ENCODE assay signal across 23 mouse cellular contexts in the genomic region with DNA sequence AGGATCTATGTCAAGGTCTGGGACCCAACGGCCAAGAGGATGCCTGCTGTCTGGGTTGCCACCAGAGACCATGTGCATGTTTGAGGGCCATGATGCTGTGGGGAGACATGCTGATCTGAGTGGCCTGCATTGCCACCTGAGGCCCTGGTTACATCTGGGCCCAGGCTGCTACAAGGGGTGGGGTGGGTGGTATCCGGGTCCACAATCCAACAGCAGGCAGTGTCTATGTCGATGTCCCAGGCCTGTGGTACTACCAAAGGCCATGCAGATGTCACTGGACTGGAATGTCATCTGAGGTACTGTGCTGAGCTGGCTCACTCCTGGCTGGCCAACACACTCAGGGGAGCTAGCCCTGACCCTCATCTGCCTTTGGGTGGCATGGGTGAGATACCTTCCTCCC.
DNase-seq lines count a peak whose midpoint lies in the region; ATAC-seq and TF ChIP-seq lines count a peak whose summit lies in the region.
"Had no signal": no experiment of that assay in that cellular context is flagged by ENCODE, and none has a peak within 500 bp of the region (broad histone marks: within the 10 kb centered on the region; RNA-seq: fewer than 3 reads in every experiment).

No protein-coding gene starts in this region.

- no peak overlapping the region for H3K9ac ChIP-seq in forebrain, embryonic 12.5 days
- no peak overlapping the region for H3K9ac ChIP-seq in forebrain, embryonic 13.5 days
- no peak overlapping the region for H3K9ac ChIP-seq in kidney, postnatal 0 days (ENCODE audit: low read depth, low read length)
- H3K9ac ChIP-seq in kidney, embryonic 16.5 days (replicated peaks; ENCODE audit: low read length), result no peak overlapping the region
- no peak overlapping the region for H3K9ac ChIP-seq in midbrain, embryonic 13.5 days (replicated peaks)
- H3K9ac ChIP-seq in midbrain, embryonic 11.5 days (ENCODE audit: low read length), result no peak overlapping the region
- no peak overlapping the region for H3K9ac ChIP-seq in embryonic facial prominence, embryonic 14.5 days (ENCODE audit: low read depth, low read length)
- H3K9ac ChIP-seq: embryonic facial prominence, embryonic 12.5 days; heart, embryonic 13.5 days; liver, embryonic 15.5 days had no signal

- no peak overlapping the region for H3K4me2 ChIP-seq in forebrain, embryonic 12.5 days
- no peak overlapping the region for H3K4me2 ChIP-seq in forebrain, embryonic 13.5 days
- H3K4me2 ChIP-seq in kidney, postnatal 0 days (ENCODE audit: low read length), result no peak overlapping the region
- H3K4me2 ChIP-seq in kidney, embryonic 16.5 days (replicated peaks; ENCODE audit: low read depth, low read length), result no peak overlapping the region
- H3K4me2 ChIP-seq in midbrain, embryonic 13.5 days (replicated peaks), result no peak overlapping the region
- H3K4me2 ChIP-seq in midbrain, embryonic 11.5 days, result no peak overlapping the region
- no peak overlapping the region for H3K4me2 ChIP-seq in embryonic facial prominence, embryonic 14.5 days (ENCODE audit: low read depth, low read length)
- H3K4me2 ChIP-seq: embryonic facial prominence, embryonic 12.5 days; heart, embryonic 13.5 days; liver, embryonic 15.5 days had no signal

- H3K36me3 ChIP-seq in forebrain, embryonic 12.5 days (replicated peaks), result no peaks in the 10 kb centered on the region
- H3K36me3 ChIP-seq in forebrain, embryonic 13.5 days (ENCODE audit: poor library complexity, severe bottlenecking), result no peaks in the 10 kb centered on the region
- H3K36me3 ChIP-seq in kidney, postnatal 0 days (ENCODE audit: insufficient read depth, low read length), result no peaks in the 10 kb centered on the region
- H3K36me3 ChIP-seq in kidney, embryonic 16.5 days (ENCODE audit: insufficient read depth, low read length), result no peaks in the 10 kb centered on the region
- H3K36me3 ChIP-seq in midbrain, embryonic 13.5 days, result 0 out of 2 replicates have a peak, but pooled peaks cover 4% of the 10 kb centered on the region
- no peaks in the 10 kb centered on the region for H3K36me3 ChIP-seq in midbrain, embryonic 11.5 days (ENCODE audit: control insufficient read depth, insufficient read depth, low read length)
- H3K36me3 ChIP-seq in embryonic facial prominence, embryonic 14.5 days (ENCODE audit: control insufficient read depth, insufficient read depth, low read length), result no peaks in the 10 kb centered on the region
- H3K36me3 ChIP-seq: embryonic facial prominence, embryonic 12.5 days; heart, embryonic 13.5 days; liver, embryonic 15.5 days had no signal

- 96% methylated on average over 3 of the region's 3 CpGs for WGBS in forebrain, embryonic 12.5 days
- 96% methylated on average over 3 of the region's 3 CpGs for WGBS in forebrain, embryonic 13.5 days
- WGBS in kidney, postnatal 0 days, result 98% methylated on average over 3 of the region's 3 CpGs
- WGBS in kidney, embryonic 16.5 days, result 94% methylated on average over 3 of the region's 3 CpGs
- WGBS in midbrain, embryonic 13.5 days, result 92% methylated on average over 3 of the region's 3 CpGs
- WGBS in midbrain, embryonic 11.5 days, result 97% methylated on average over 3 of the region's 3 CpGs
- 100% methylated on average over 3 of the region's 3 CpGs for WGBS in embryonic facial prominence, embryonic 14.5 days

- H3K4me3 ChIP-seq in forebrain, embryonic 12.5 days (replicated peaks), result no peak overlapping the region
- no peak overlapping the region for H3K4me3 ChIP-seq in forebrain, embryonic 13.5 days
- no peak overlapping the region for H3K4me3 ChIP-seq in kidney, postnatal 0 days (replicated peaks; ENCODE audit: low read depth, low read length)
- H3K4me3 ChIP-seq in kidney, embryonic 16.5 days (ENCODE audit: low read length), result no peak overlapping the region
- no peak overlapping the region for H3K4me3 ChIP-seq in midbrain, embryonic 13.5 days (replicated peaks)
- H3K4me3 ChIP-seq in midbrain, embryonic 11.5 days (ENCODE audit: low read depth, low read length), result no peak overlapping the region
- no peak overlapping the region for H3K4me3 ChIP-seq in embryonic facial prominence, embryonic 14.5 days (ENCODE audit: low read depth, low read length)
- H3K4me3 ChIP-seq: embryonic facial prominence, embryonic 12.5 days; gastrocnemius, adult 2 months; heart, embryonic 13.5 days; limb, embryonic 10.5 days; liver, embryonic 15.5 days had no signal

- TF ChIP-seq CTCF in kidney, postnatal 0 days (IDR thresholded peaks at IDR 0.05; ENCODE audit: low read depth), result no peak

- H3K27ac ChIP-seq in forebrain, embryonic 12.5 days, result no peak overlapping the region
- no peak overlapping the region for H3K27ac ChIP-seq in forebrain, embryonic 13.5 days
- no peak overlapping the region for H3K27ac ChIP-seq in kidney, postnatal 0 days
- H3K27ac ChIP-seq in kidney, embryonic 16.5 days (ENCODE audit: low read length), result no peak overlapping the region
- H3K27ac ChIP-seq in midbrain, embryonic 13.5 days, result no peak overlapping the region
- no peak overlapping the region for H3K27ac ChIP-seq in midbrain, embryonic 11.5 days (ENCODE audit: low read depth, low read length)
- H3K27ac ChIP-seq in embryonic facial prominence, embryonic 14.5 days (replicated peaks; ENCODE audit: low read depth, low read length), result no peak overlapping the region
- H3K27ac ChIP-seq: embryonic facial prominence, embryonic 12.5 days; gastrocnemius, adult 2 months; heart, embryonic 13.5 days; limb, embryonic 10.5 days; liver, embryonic 15.5 days had no signal

- no peaks in the 10 kb centered on the region for H3K27me3 ChIP-seq in forebrain, embryonic 12.5 days
- H3K27me3 ChIP-seq in forebrain, embryonic 13.5 days, result no peaks in the 10 kb centered on the region
- no peaks in the 10 kb centered on the region for H3K27me3 ChIP-seq in kidney, postnatal 0 days (ENCODE audit: insufficient read depth, low read length)
- no peaks in the 10 kb centered on the region for H3K27me3 ChIP-seq in kidney, embryonic 16.5 days (ENCODE audit: insufficient read depth, low read length)
- no peaks in the 10 kb centered on the region for H3K27me3 ChIP-seq in midbrain, embryonic 13.5 days
- H3K27me3 ChIP-seq in midbrain, embryonic 11.5 days (ENCODE audit: control insufficient read depth, insufficient read depth, low read length), result no peaks in the 10 kb centered on the region
- no peaks in the 10 kb centered on the region for H3K27me3 ChIP-seq in embryonic facial prominence, embryonic 14.5 days (replicated peaks; ENCODE audit: control insufficient read depth, insufficient read depth, low read length)
- H3K27me3 ChIP-seq: embryonic facial prominence, embryonic 12.5 days; heart, embryonic 13.5 days; liver, embryonic 15.5 days had no signal

- no peak for DNase-seq in kidney, postnatal 0 days (ENCODE audit: low spot score)
- no peak for DNase-seq in midbrain, embryonic 11.5 days (ENCODE audit: low spot score, missing footprints)
- DNase-seq in embryonic facial prominence, embryonic 14.5 days (ENCODE audit: low spot score), result no peak
- DNase-seq: adrenal gland, postnatal 10 days; cerebellum, adult 9-10 months; gastrocnemius, adult 2 months; kidney, adult 9 months; kidney, postnatal 4 days; lung, postnatal 14 days; right cerebral cortex, adult 18-20 months; thymus, postnatal 14 days had no signal

- no peaks in the 10 kb centered on the region for H3K4me1 ChIP-seq in forebrain, embryonic 12.5 days
- no peaks in the 10 kb centered on the region for H3K4me1 ChIP-seq in forebrain, embryonic 13.5 days
- no peaks in the 10 kb centered on the region for H3K4me1 ChIP-seq in kidney, postnatal 0 days (replicated peaks; ENCODE audit: insufficient read depth, low read length)
- H3K4me1 ChIP-seq in kidney, embryonic 16.5 days (ENCODE audit: insufficient read depth, low read length), result peaks cover 4% of the 10 kb centered on the region; the same call in 1 of the 2 replicates
- peaks cover 3% of the 10 kb centered on the region; the same call in 1 of the 2 replicates for H3K4me1 ChIP-seq in midbrain, embryonic 13.5 days (replicated peaks)
- H3K4me1 ChIP-seq in midbrain, embryonic 11.5 days (ENCODE audit: control insufficient read depth, insufficient read depth, low read length), result no peaks in the 10 kb centered on the region
- no peaks in the 10 kb centered on the region for H3K4me1 ChIP-seq in embryonic facial prominence, embryonic 14.5 days (ENCODE audit: control insufficient read depth, insufficient read depth, low read length)
- H3K4me1 ChIP-seq: embryonic facial prominence, embryonic 12.5 days; limb, embryonic 10.5 days had no signal

- 0 out of 2 replicates have a peak, but pooled peaks have one; percentile 33 for ATAC-seq in forebrain, embryonic 12.5 days (ENCODE audit: low FRiP score)
- ATAC-seq in forebrain, embryonic 13.5 days, result no peak
- 0 out of 2 replicates have a peak, but pooled peaks have one; percentile 7 for ATAC-seq in kidney, postnatal 0 days (replicated peaks; ENCODE audit: low FRiP score, low read depth)
- ATAC-seq in kidney, embryonic 16.5 days (ENCODE audit: low FRiP score, low TSS enrichment), result no peak
- peak; percentile 24; the same call in 1 of the 2 replicates for ATAC-seq in midbrain, embryonic 13.5 days
- no peak for ATAC-seq in midbrain, embryonic 11.5 days (ENCODE audit: low FRiP score)
- ATAC-seq in embryonic facial prominence, embryonic 14.5 days (ENCODE audit: low read depth), result 0 out of 2 replicates have a peak, but pooled peaks have one; percentile 12
- ATAC-seq: activated CD4-positive, CD25-positive, alpha-beta regulatory T cell, adult 4 months; CD4-positive, CD25-positive, alpha-beta regulatory T cell, adult 4 months; inflammation-experienced regulatory T-cells, adult 6 months had no signal

- H3K9me3 ChIP-seq in forebrain, embryonic 12.5 days, result no peaks in the 10 kb centered on the region
- no peaks in the 10 kb centered on the region for H3K9me3 ChIP-seq in forebrain, embryonic 13.5 days (replicated peaks)
- no peaks in the 10 kb centered on the region for H3K9me3 ChIP-seq in kidney, postnatal 0 days (replicated peaks; ENCODE audit: low read length)
- no peaks in the 10 kb centered on the region for H3K9me3 ChIP-seq in kidney, embryonic 16.5 days (ENCODE audit: low read length)
- no peaks in the 10 kb centered on the region; the same call in 1 of the 2 replicates for H3K9me3 ChIP-seq in midbrain, embryonic 13.5 days
- H3K9me3 ChIP-seq in midbrain, embryonic 11.5 days (ENCODE audit: control insufficient read depth, low read length), result no peaks in the 10 kb centered on the region
- H3K9me3 ChIP-seq in embryonic facial prominence, embryonic 14.5 days (ENCODE audit: control insufficient read depth, low read length), result no peaks in the 10 kb centered on the region
- H3K9me3 ChIP-seq: embryonic facial prominence, embryonic 12.5 days; G1E; heart, embryonic 13.5 days; limb, embryonic 10.5 days; liver, embryonic 15.5 days had no signal

Comparison
In these comparisons a context has a peak if more than half of its experiments do, and no peak if none do; other contexts are left out.
1. ATAC-seq: peak in forebrain, embryonic 12.5 days (single experiment), kidney, postnatal 0 days (single experiment), midbrain, embryonic 13.5 days (single experiment) and embryonic facial prominence, embryonic 14.5 days (single experiment); none in forebrain, embryonic 13.5 days (single experiment), kidney, embryonic 16.5 days (single experiment) and midbrain, embryonic 11.5 days (single experiment).